Mouse (Mus musculus) kidney, embryonic 14.5 days (tissue): ENCODE measurements around the gene Oxa1l. TPM values are rescaled to one million over a fixed set of nuclear protein-coding genes. Genes with fewer than 3 reads are reported as not detected.
"Not testable (repeated sequence)": the region's sequence is repeated elsewhere in the genome, so short reads cannot be mapped to it uniquely, and the experiment has no call there.

Experiments used
- ATAC-seq: fragments of 200-750 bp; cut with Nextera tagmentation; 2 replicates; pipeline ENCODE4 v1.8.0; 2017; ENCODE audit warnings: moderate number of reproducible peaks, mild to moderate bottlenecking, moderate TSS enrichment, moderate library complexity; ENCODE audit not compliant: low FRiP score, low TSS enrichment
- H3K27ac ChIP-seq: fragments of 300-500 bp; sonication (generic); 2 replicates; pipeline ENCODE4 v1.5.1; 2014; ENCODE audit warnings: low read depth, mild to moderate bottlenecking, low read length, moderate library complexity, mixed read lengths
- H3K27me3 ChIP-seq: fragments of 300-500 bp; sonication (generic); 2 replicates; pipeline ENCODE4 v1.6.1; 2014; ENCODE audit warnings: mild to moderate bottlenecking, low read length; ENCODE audit not compliant: control insufficient read depth, insufficient read depth
- H3K36me3 ChIP-seq: fragments of 300-500 bp; sonication (generic); 2 replicates; pipeline ENCODE4 v1.6.1; 2014; ENCODE audit warnings: low read length, mixed read lengths; ENCODE audit not compliant: control insufficient read depth, insufficient read depth
- H3K4me1 ChIP-seq: fragments of 300-500 bp; sonication (generic); 2 replicates; pipeline ENCODE4 v1.6.1; 2014; ENCODE audit warnings: low read length, mixed read lengths; ENCODE audit not compliant: control insufficient read depth, insufficient read depth
- H3K4me2 ChIP-seq: fragments of 300-500 bp; sonication (generic); replicated peaks from 2 replicates; pipeline ENCODE4 v1.6.1; 2014; ENCODE audit warnings: low read depth, mild to moderate bottlenecking, low read length
- H3K4me3 ChIP-seq: fragments of 300-500 bp; sonication (generic); 2 replicates; pipeline ENCODE4 v1.5.1; 2014; ENCODE audit warnings: mild to moderate bottlenecking, low read length
- H3K9ac ChIP-seq: fragments of 300-500 bp; sonication (generic); 2 replicates; pipeline ENCODE4 v1.6.1; 2014; ENCODE audit warnings: low read depth, mild to moderate bottlenecking, low read length, moderate library complexity
- H3K9me3 ChIP-seq: fragments of 300-500 bp; sonication (generic); 2 replicates; pipeline ENCODE4 v1.6.1; 2016; ENCODE audit warnings: low read length; ENCODE audit not compliant: control insufficient read depth
- WGBS: fragments of 180-500 bp; shearing (Covaris S2); extraction: QIAGEN DNeasy Blood & Tissue Kit; methylation state at CpG from one replicate; pipeline ENCODE4 v1.1.7; 2014; 5-methylcytosine and 5-hydroxymethylcytosine counted together
- polyA plus RNA-seq: library from polyadenylated mRNA; unstranded; fragments of >200 nt; fragmentation: Nextera tagmentation; extraction: Ambion mirVana; gene quantifications from 2 replicates; pipeline ENCODE4 v1.2.1, GENCODE M21; 2014

Gene Oxa1l
- polyA plus RNA-seq, 1 experiment from 2014 or later: 69.7 TPM

- Histone ChIP-seq H3K9me3 (no peaks in the 10 kb centered on the region), H3K4me2 (no peak overlapping the region), H3K27ac (no peak overlapping the region), H3K27me3 (no peaks in the 10 kb centered on the region), H3K4me1 (0 out of 2 replicates have a peak, but pooled peaks cover 2% of the 10 kb centered on the region), H3K9ac (no peak overlapping the region), H3K4me3 (no peak overlapping the region), H3K36me3 (no peaks in the 10 kb centered on the region)
- ATAC-seq: no peak
- WGBS: 67% methylated on average over 8 of the region's 8 CpGs
These were observed 27.0 kb upstream of the Oxa1l start for GRCm38 (mm10) chr14:54333452-54334189.

- Histone ChIP-seq H3K4me2 (no peak overlapping the region), H3K36me3 (no peaks in the 10 kb centered on the region), H3K9me3 (no peaks in the 10 kb centered on the region), H3K27me3 (no peaks in the 10 kb centered on the region), H3K27ac (no peak overlapping the region), H3K9ac (no peak overlapping the region), H3K4me3 (no peak overlapping the region), H3K4me1 (no peaks in the 10 kb centered on the region)
- 73% methylated on average over 7 of the region's 7 CpGs for whole genome bisulfite sequencing
- no peak for ATAC-seq
These were observed 19.8 kb upstream of the Oxa1l start for GRCm38 (mm10) chr14:54340836-54341235.

- H3K27ac ChIP-seq, H3K36me3 ChIP-seq, H3K4me2 ChIP-seq, H3K27me3 ChIP-seq, H3K9ac ChIP-seq, H3K9me3 ChIP-seq, H3K4me3 ChIP-seq, ATAC-seq, H3K4me1 ChIP-seq: not testable (repeated sequence)
- 44% methylated on average over 2 of the region's 2 CpGs for WGBS
These were observed 18.8 kb upstream of the Oxa1l start for GRCm38 (mm10) chr14:54341807-54342206.

GRCm38 (mm10) chr14:54350773-54351541 is 9.7 kb upstream of the Oxa1l start:
- not testable (repeated sequence) for H3K4me1 ChIP-seq, H3K27me3 ChIP-seq, H3K9ac ChIP-seq, H3K4me3 ChIP-seq, ATAC-seq, H3K36me3 ChIP-seq, H3K9me3 ChIP-seq, H3K27ac ChIP-seq, H3K4me2 ChIP-seq
- WGBS: 94% methylated on average over 16 of the region's 16 CpGs

GRCm38 (mm10) chr14:54352314-54352713 is 8.3 kb upstream of the Oxa1l start:
- no peaks in the 10 kb centered on the region for H3K36me3 ChIP-seq
- H3K27ac ChIP-seq: no peak overlapping the region
- no peak overlapping the region for H3K4me3 ChIP-seq
- H3K4me1 ChIP-seq: no peaks in the 10 kb centered on the region
- H3K9ac ChIP-seq: no peak overlapping the region
- no peak for ATAC-seq
- 82% methylated on average over 8 of the region's 8 CpGs for WGBS
- no peak overlapping the region for H3K4me2 ChIP-seq
- H3K27me3 ChIP-seq: no peaks in the 10 kb centered on the region
- H3K9me3 ChIP-seq: peaks cover 5% of the 10 kb centered on the region; the same call in 1 of the 2 replicates

- no peak for ATAC-seq
- Histone ChIP-seq H3K27ac (no peak overlapping the region), H3K4me3 (no peak overlapping the region), H3K36me3 (no peaks in the 10 kb centered on the region), H3K9me3 (peaks cover 4% of the 10 kb centered on the region; the same call in 1 of the 2 replicates), H3K4me1 (no peaks in the 10 kb centered on the region), H3K9ac (no peak overlapping the region), H3K27me3 (no peaks in the 10 kb centered on the region), H3K4me2 (no peak overlapping the region)
- 28% methylated on average over 1 of the region's 1 CpGs for WGBS
These were observed 6.2 kb upstream of the Oxa1l start for GRCm38 (mm10) chr14:54354406-54354805.

GRCm38 (mm10) chr14:54363156-54363555 is 2.5 kb downstream of the Oxa1l start:
- Histone ChIP-seq H3K4me2 (no peak overlapping the region), H3K27me3 (no peaks in the 10 kb centered on the region), H3K4me3 (no peak overlapping the region), H3K36me3 (peaks cover 44% of the 10 kb centered on the region), H3K9ac (no peak overlapping the region), H3K4me1 (peaks cover 3% of the 10 kb centered on the region; the same call in 1 of the 2 replicates), H3K27ac (no peak overlapping the region), H3K9me3 (no peaks in the 10 kb centered on the region)
- WGBS: 95% methylated on average over 8 of the region's 8 CpGs
- no peak for ATAC-seq

- Histone ChIP-seq H3K27me3 (no peaks in the 10 kb centered on the region), H3K27ac (no peak overlapping the region), H3K9ac (no peak overlapping the region), H3K4me2 (no peak overlapping the region), H3K4me1 (peaks cover 3% of the 10 kb centered on the region; the same call in 1 of the 2 replicates), H3K4me3 (no peak overlapping the region), H3K9me3 (no peaks in the 10 kb centered on the region), H3K36me3 (peaks cover 64% of the 10 kb centered on the region)
- WGBS: 95% methylated on average over 5 of the region's 5 CpGs
- ATAC-seq: no peak
These were observed 4.5 kb downstream of the Oxa1l start for GRCm38 (mm10) chr14:54365026-54365645.

GRCm38 (mm10) chr14:54366581-54366980 is 5.9 kb downstream of the Oxa1l start:
- H3K27ac ChIP-seq: no peak overlapping the region
- peaks cover 3% of the 10 kb centered on the region; the same call in 1 of the 2 replicates for H3K9me3 ChIP-seq
- H3K36me3 ChIP-seq: peaks cover 74% of the 10 kb centered on the region
- 93% methylated on average over 10 of the region's 10 CpGs for WGBS
- no peak overlapping the region for H3K4me2 ChIP-seq
- H3K27me3 ChIP-seq: no peaks in the 10 kb centered on the region
- no peak for ATAC-seq
- no peak overlapping the region for H3K4me3 ChIP-seq
- no peak overlapping the region for H3K9ac ChIP-seq
- peaks cover 3% of the 10 kb centered on the region; the same call in 1 of the 2 replicates for H3K4me1 ChIP-seq
